Mouse (Mus musculus) ovary, postnatal 10 days (tissue): ENCODE measurements around the gene Pibf1.

Experiments used
- DNase-seq: peaks from one replicate; pipeline ENCODE4 v3.0.0; 2022; ENCODE audit warnings: low spot score

Gene Pibf1

GRCm38 (mm10) chr14:99099267-99099966 is at the start of gene Pibf1, which contains the start of gene Dis3:
TSS of gene Pibf1 (plus strand) at chr14:99099424.
TSS of gene Dis3 (minus strand) at chr14:99099770.
- DNase-seq, result peak; percentile 95

DNA sequence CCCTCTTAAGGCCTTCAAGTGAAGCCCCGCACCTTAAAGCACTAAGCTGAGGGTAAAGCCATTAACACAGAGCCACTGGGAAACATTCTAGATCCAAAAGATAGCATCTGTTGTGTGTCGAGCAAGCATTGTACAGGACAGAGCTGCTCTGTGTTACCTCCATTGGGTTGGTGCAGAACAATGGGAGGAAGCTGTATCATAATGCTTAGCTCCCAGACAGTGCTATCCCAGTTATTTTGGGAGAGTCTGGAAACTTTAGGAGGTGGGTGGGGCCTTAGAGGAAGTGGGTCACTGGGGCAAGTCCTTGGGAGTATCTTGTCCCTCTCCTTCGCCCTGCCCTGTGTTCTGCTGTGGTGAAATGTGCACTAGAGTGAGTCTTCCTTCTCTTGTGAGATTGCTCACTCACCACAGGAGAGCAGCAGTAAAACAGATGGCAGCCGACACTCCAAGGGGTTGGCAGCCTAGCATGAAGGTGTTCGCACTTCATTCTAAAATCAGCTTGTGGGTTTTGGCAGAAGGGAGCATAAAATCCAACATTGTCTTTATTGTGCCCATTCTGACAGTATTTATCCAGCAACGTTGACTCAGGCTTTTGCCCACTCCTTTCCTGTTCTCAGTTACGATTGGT is 40.2 kb upstream of the Pibf1 start:
- DNase-seq, result no peak

DNA sequence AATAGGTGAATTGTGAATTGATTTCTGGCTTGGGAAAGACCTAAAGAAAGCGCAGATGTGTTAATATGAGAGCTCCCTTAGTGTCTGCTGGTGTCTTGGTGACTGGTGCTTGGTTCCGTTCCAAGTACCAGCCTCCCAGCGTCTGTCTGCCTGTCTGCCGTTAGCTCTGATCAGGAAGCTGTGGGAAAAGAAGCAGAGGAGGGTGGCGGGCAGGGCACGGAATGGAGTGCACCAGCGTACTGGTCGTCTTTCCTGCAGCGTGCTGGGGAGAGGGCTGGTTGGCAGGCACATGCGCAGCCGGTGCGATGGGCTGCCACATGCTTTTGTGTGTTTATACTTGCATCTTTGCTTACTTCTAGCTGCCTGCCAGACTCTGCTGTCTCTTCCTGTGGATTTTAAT is 38.6 kb upstream of the Pibf1 start:
- no peak for DNase-seq

DNA sequence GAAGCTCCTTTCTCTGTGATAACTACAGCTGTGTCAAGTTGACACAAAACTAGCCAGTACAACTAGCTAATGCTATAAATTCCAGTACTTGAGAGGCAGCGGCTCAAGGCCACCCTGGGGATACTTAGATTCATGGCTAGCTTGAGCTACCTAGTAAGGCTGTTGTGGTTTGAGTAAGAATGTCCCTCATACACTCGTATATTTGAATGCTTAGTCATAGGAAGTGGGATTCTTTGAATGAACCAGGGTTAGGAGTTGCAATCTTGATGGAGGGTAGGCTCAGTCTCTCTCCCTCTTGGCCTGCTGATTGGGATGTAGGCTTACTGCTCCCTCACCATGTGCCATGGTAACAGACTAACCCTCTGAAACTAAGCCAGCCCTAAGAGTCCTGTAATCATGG is 36.1 kb upstream of the Pibf1 start:
- no peak for DNase-seq

GRCm38 (mm10) chr14:99071146-99071545 is 28.1 kb upstream of the Pibf1 start:
- DNase-seq, result no peak

DNA sequence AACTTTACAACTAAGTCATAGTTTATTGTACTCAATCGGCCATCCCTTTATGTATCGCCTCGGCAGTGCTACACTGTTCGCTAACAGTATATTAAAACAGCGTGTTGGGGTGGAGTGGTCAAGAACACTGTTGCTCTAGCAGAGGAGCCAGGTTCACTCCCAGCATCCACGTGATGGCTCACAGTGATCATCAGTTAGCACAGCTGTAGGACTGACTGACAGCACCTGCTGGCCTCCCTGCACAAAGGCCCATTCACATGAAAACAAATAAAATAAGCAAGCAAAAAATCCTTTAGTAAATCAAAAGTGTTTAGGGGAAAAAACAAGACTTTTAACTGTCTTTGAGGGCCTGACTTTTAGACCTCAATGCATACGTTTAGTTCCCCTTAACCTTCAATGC is 10.3 kb upstream of the Pibf1 start:
- no peak for DNase-seq

- DNase-seq, result no peak
Observed at GRCm38 (mm10) chr14:99099967-99100587, 853 bp downstream of the Pibf1 start.

GRCm38 (mm10) chr14:99103050-99103449 is 3.8 kb downstream of the Pibf1 start:
- DNase-seq, result no peak

DNA sequence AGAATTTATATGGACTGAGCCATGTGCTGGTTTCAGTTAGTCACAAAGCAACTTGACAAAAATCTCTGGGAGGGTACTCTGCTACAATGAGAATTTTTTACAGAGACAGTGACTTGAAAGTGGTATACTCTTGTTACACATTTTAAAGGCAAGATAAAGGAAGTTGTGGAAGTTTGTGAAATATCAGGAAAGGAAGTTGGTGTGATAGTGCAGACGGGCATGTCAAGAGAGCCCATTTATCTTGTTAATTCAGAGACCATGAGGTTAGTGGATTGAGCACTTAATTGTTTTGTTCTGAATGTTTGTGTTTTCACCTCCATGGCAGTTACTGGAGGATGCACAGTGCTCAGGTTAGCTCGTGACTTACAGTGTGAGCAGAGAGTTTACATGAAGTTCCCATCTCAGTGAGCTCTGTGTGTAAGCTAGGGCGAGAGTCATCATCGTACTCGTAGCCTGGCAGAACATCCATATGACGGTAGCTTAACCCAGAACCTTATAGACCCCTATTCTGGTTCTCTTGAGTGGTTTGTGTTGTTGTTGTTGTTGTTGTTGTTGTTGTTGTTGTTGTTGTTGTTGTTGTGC is 5.4 kb downstream of the Pibf1 start:
- DNase-seq, result no peak

DNA sequence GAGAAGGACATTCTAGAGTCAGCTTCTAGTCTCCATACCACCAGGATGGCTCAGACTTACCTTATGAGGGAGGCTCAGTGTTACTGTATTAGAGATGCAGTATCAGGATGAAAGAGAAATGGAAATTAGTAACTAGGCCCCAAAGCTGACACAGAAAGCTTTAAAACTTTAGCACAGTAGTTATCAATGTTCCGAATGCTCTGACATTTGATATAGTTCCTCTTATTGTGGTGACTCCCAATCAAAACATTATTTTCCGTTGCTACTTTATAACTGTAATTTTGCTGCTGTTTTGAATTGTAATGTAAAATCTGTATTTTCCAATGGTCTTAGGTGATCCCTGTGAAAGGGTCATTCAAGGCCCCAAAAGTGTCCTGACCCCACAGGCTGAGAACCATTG is 7.4 kb downstream of the Pibf1 start:
- DNase-seq, result no peak

- no peak for DNase-seq
Observed at GRCm38 (mm10) chr14:99107631-99108187, 8.5 kb downstream of the Pibf1 start.

- DNase-seq, result no peak
Observed at GRCm38 (mm10) chr14:99108762-99109161, 9.5 kb downstream of the Pibf1 start.

DNA sequence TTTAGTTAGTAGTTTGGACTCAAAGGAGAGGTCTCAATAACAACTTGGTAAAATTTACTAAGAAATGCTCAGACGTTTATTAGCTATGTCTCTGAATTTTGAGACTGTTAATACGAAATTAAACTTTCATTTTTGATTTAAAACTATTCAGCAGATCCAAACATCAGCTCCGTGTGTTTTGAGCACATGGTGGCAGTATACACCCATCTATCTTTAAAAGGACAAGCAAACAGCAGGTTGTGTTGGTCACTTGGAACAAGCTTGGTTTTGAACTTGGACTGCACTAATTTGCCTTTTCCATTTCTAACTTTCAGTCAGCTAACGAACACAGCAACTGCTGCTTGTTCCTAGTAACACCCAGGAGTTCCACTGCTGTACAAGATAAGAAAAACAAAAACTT is 18.4 kb downstream of the Pibf1 start:
- no peak for DNase-seq

- DNase-seq, result no peak
Observed at GRCm38 (mm10) chr14:99121584-99122339, 22.5 kb downstream of the Pibf1 start.

GRCm38 (mm10) chr14:99124076-99124475 is 24.9 kb downstream of the Pibf1 start:
- no peak for DNase-seq

GRCm38 (mm10) chr14:99126713-99127112 is 27.5 kb downstream of the Pibf1 start:
- no peak for DNase-seq

DNA sequence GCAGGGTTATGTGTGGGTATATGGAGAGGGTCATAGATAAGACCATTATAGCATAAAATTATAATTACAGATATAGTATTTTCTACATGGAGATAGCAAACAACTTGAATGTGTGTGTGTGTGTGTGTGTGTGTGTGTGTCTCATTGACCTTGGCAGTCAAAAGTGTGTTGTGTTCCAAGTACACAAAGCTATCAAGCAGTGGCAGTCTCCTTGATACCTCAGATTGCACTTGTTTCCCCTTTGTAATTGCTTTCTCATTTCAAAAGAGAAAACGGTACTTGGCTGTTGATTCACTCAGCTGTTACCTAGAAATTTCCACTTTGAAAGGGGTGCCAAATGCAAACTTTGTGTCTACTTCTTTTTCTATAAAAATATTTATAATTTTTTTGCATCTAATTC is 28.3 kb downstream of the Pibf1 start:
- no peak for DNase-seq

DNA sequence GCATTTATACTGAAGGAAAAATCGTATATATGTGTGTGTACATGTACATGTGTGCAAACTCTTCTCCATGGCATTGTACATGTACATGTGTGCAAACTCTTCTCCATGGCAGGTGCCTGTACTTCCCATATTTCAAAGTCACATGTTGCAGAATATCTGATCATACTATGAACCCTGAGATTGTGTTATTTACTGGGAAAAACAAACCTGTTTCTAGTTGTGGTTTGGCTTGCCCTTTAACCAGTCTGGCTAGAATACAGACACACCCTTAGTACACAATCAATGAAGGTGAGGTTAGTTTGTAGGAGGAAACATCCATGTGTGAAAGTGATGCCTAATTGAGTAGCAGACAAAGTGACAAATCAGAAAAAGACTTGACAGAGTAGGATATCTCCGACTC is 29.8 kb downstream of the Pibf1 start:
- DNase-seq, result no peak

- no peak for DNase-seq
Observed at GRCm38 (mm10) chr14:99134048-99134447, 34.8 kb downstream of the Pibf1 start.

GRCm38 (mm10) chr14:99135761-99136160 is 36.5 kb downstream of the Pibf1 start:
- DNase-seq, result no peak

DNA sequence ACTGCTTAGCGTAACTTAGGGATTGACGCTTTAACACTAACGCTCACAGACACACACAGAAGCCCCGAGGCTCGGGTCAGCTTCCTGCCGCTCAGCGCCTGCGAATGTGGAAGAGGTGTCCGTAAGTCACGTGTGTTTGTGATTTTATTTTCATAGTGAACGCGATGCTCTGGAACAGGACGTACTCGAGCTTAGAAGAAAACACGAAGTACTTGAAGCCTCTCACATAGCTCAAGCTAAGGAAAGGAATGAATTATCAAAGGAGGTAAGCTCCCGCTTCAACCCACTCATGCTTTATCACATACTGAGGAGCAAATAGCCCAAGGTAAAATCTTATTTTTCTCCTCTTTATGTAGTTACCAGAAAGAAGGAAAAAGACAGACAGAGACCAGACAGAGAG is 37.1 kb downstream of the Pibf1 start:
- DNase-seq, result no peak

- no peak for DNase-seq
Observed at GRCm38 (mm10) chr14:99140036-99140435, 40.8 kb downstream of the Pibf1 start.
